In the genomic region with DNA sequence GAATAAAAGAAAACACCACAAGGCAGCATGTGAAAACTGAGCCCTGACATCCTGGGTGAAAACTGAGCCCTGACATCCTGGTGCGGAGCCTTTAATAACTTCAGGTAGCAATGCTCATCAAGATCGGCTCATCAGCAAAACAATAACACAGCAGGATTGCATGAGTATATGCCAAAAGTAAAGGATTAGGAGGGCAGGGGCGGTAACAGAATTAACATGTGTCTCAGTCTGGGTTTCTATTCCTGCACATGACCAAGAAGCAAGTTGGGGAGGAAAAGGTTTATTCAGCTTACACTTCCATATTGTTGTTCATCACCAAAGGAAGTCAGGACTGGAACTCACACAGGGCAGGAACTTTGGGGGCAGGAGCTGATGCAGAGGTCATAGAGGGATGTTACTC, we compare ENCODE assay signal across 35 mouse cellular contexts.
"Had no signal": no experiment of that assay in that cellular context is flagged by ENCODE, and none has a peak within 500 bp of the region (broad histone marks: within the 10 kb centered on the region; RNA-seq: fewer than 3 reads in every experiment).

No protein-coding gene starts in this region.

- H3K9me3 ChIP-seq: heart, embryonic 10.5 days; heart, embryonic 12.5 days; heart, embryonic 13.5 days; heart, embryonic 15.5 days; hindbrain, embryonic 10.5 days; hindbrain, embryonic 12.5 days; hindbrain, embryonic 13.5 days; hindbrain, embryonic 15.5 days; intestine, embryonic 15.5 days; kidney, embryonic 15.5 days had no signal

- H3K27me3 ChIP-seq: heart, embryonic 12.5 days; heart, embryonic 13.5 days; heart, embryonic 15.5 days; hindbrain, embryonic 12.5 days; hindbrain, embryonic 13.5 days; hindbrain, embryonic 15.5 days; intestine, embryonic 15.5 days; kidney, embryonic 15.5 days had no signal

- H3K36me3 ChIP-seq: heart, embryonic 10.5 days; heart, embryonic 12.5 days; heart, embryonic 13.5 days; heart, embryonic 15.5 days; hindbrain, embryonic 10.5 days; hindbrain, embryonic 12.5 days; hindbrain, embryonic 13.5 days; hindbrain, embryonic 15.5 days; intestine, embryonic 15.5 days; kidney, embryonic 15.5 days had no signal

- H3K27ac ChIP-seq: heart, embryonic 10.5 days; heart, embryonic 13.5 days; heart, embryonic 15.5 days; hindbrain, embryonic 10.5 days; hindbrain, embryonic 12.5 days; hindbrain, embryonic 13.5 days; hindbrain, embryonic 14.5 days; hindbrain, embryonic 15.5 days; hindbrain, postnatal 0 days; intestine, embryonic 15.5 days; kidney, embryonic 15.5 days; kidney, postnatal 0 days; layer of hippocampus, adult 2 months had no signal

- H3K4me2 ChIP-seq: heart, embryonic 11.5 days; heart, embryonic 12.5 days; heart, embryonic 13.5 days; heart, embryonic 15.5 days; hindbrain, embryonic 12.5 days; hindbrain, embryonic 13.5 days; hindbrain, embryonic 14.5 days; hindbrain, embryonic 15.5 days; intestine, embryonic 15.5 days; kidney, embryonic 15.5 days had no signal

- DNase-seq: heart, postnatal 10 days; heart, postnatal 14 days; heart, postnatal 36 days; heart, postnatal 4 days; kidney, adult 11 months; kidney, adult 18-20 months; kidney, adult 2 months; kidney, adult 8-10 months; kidney, adult 9 months; kidney, postnatal 10 days; kidney, postnatal 14 days; kidney, postnatal 25 days; kidney, postnatal 36 days; kidney, postnatal 4 days; layer of hippocampus, adult 9-11 months; layer of hippocampus, postnatal 36 days had no signal

- ATAC-seq: hindbrain, embryonic 16.5 days; hindbrain, postnatal 0 days; inflammation-experienced regulatory T-cells, adult 6 months; intestine, embryonic 15.5 days; intestine, embryonic 16.5 days; intestine, postnatal 0 days had no signal

- H3K4me1 ChIP-seq: heart, embryonic 10.5 days; heart, embryonic 12.5 days; heart, embryonic 13.5 days; heart, embryonic 15.5 days; hindbrain, embryonic 10.5 days; hindbrain, embryonic 12.5 days; hindbrain, embryonic 13.5 days; hindbrain, embryonic 15.5 days; intestine, embryonic 15.5 days; kidney, embryonic 15.5 days had no signal

- H3K4me3 ChIP-seq: heart, embryonic 10.5 days; heart, embryonic 12.5 days; heart, embryonic 13.5 days; heart, embryonic 15.5 days; hindbrain, embryonic 10.5 days; hindbrain, embryonic 12.5 days; hindbrain, embryonic 13.5 days; hindbrain, embryonic 15.5 days; intestine, embryonic 15.5 days; kidney, embryonic 15.5 days; layer of hippocampus, adult 2 months had no signal

- H3K9ac ChIP-seq: heart, embryonic 12.5 days; heart, embryonic 13.5 days; heart, embryonic 15.5 days; hindbrain, embryonic 12.5 days; hindbrain, embryonic 13.5 days; hindbrain, embryonic 14.5 days; hindbrain, embryonic 15.5 days; intestine, embryonic 15.5 days; kidney, embryonic 15.5 days had no signal
